Mouse (Mus musculus) testis, adult 2 months (tissue): Measurements from ENCODE around the gene Mgst3.
A peak's percentile ranks its signal among the peaks of the same experiment; 100 is the strongest.

Experiments used
- CTCF ChIP-seq: fragments of 200-500 bp; IDR thresholded peaks from 2 replicates; pipeline ENCODE4 v1.5.1; 2012; ENCODE audit warnings: low read depth, mild to moderate bottlenecking, inconsistent platforms, low read length, moderate library complexity; ENCODE audit not compliant: control insufficient read depth, insufficient read depth, insufficient replicate concordance
- POLR2A ChIP-seq: fragments of 200-500 bp; IDR thresholded peaks from 2 replicates; pipeline ENCODE4 v1.6.1; 2012; ENCODE audit warnings: low read depth, mild to moderate bottlenecking, inconsistent platforms, low read length, moderate library complexity; ENCODE audit not compliant: control insufficient read depth

GRCm38 (mm10) chr1:167369905-167370304, 23.7 kb downstream of the Mgst3 start:
- TF ChIP-seq CTCF (peak; percentile 78; the same call in 1 of the 2 replicates), POLR2A (no peak)
